Comparison of ENCODE assay signal across 16 mouse cellular contexts in the genomic region with DNA sequence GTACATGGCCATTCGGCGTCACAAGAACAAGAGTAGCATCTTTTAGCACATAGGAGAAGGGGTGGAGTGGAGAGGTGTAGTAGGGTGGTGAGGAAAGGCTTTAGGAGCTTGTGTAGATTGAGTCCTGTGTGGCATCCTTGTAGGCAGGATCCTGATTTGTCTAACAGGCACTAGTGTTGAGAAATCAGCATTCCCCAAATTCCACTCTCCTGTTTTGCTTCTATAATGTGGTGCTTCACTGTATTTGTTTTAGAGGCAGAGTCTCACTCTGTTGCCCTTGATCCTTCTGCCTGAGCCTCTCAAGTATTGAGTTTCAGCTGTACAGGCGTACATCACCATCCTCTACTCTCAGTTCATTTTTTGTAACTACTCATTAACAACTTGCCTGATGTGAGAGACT.
"Had no signal": no experiment of that assay in that cellular context is flagged by ENCODE, and none has a peak within 500 bp of the region (broad histone marks: within the 10 kb centered on the region; RNA-seq: fewer than 3 reads in every experiment).

No protein-coding gene starts in this region.

- H3K4me3 ChIP-seq: neural tube, embryonic 13.5 days; neural tube, embryonic 15.5 days; stomach, embryonic 15.5 days had no signal

- DNase-seq: retina, postnatal 1 day; right cerebral cortex, adult 18-20 months; right cerebral cortex, postnatal 14 days; right cerebral cortex, postnatal 25 days; right cerebral cortex, postnatal 4 days; spleen, adult 18-20 months; thymus, adult 18-20 months; thymus, adult 2 months; thymus, postnatal 14 days; thymus, postnatal 25 days; thymus, postnatal 36 days; thymus, postnatal 4 days had no signal

- H3K27ac ChIP-seq: neural tube, embryonic 13.5 days; neural tube, embryonic 15.5 days; stomach, embryonic 15.5 days; stomach, postnatal 0 days had no signal

- H3K27me3 ChIP-seq: neural tube, embryonic 13.5 days; neural tube, embryonic 15.5 days; stomach, embryonic 15.5 days had no signal
